Mouse (Mus musculus): ENCODE results near the gene Milr1.

DNA sequence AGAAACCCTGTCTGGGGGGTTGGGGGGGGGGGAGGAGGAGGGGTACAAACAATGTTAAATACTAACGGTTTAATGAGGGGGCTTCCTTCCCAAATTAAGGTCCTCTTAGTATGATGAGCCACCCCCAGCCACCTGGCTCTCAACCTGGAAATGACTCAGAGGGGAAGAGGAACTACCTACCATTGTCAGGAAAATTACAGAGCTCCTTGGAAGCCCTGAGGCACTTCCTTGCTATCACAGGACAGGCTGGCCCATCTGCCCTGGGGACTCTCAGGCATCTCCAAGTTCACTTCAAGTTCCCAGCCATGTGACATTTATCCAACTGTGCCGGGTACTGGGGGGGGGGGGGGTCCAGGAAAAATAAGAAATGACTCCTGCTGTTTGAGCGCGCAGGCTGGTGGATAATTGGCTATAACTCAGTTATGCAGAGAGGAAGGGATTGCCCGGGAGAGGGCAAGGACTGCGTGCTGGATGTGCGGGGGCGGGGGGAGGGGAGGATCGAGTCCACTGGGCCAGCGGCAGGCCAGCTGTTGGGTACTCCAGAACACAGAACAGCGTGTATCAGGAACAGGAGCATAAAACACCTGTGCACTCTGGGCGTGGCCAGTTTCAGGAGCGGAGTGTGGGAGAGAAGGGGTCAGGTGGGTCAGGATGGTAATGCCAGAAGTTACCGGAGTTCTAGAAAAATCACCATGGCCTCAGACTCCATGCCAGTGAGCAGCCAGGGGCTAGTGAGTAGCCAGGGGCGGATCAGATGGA, 41.6 kb upstream of the Milr1 start:
- TF ChIP-seq CTCF (IDR thresholded peaks at IDR 0.05; ENCODE audit: low read depth, low read length) (no peak), POLR2A (IDR thresholded peaks at IDR 0.05; ENCODE audit: extremely low read depth, insufficient read depth, low read length) (no peak)

Data from liver, adult 2 months (tissue).